Mouse (Mus musculus): ENCODE measurements around the gene Rusc2.

Rusc2 gene

GRCm38 (mm10) chr4:43381408-43382154, at the start of gene Rusc2:
Gene Rusc2 (plus strand): TSS chr4:43381979.
- peak; percentile 94 for DNase-seq

DNA sequence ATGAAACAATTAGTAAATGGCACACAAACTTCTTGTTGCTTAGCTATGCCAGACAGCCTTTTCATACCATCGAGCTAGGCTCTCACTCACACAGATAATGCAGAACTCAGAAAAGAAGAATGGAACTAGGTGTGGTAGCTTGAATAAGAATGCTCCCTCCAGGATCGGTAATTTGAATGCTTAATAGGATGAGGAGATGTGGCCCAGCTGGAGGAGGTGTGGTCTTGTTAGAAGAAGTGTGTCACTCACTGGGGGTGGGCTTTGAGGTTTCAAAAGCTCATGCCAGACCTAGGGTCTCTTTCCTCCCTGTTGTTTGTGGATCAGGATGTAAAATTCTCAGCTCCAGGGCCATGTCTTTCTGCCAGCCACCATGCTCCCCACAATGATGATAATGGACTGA, 47.0 kb upstream of the Rusc2 start:
- no peak for DNase-seq

GRCm38 (mm10) chr4:43336176-43336575, 45.6 kb upstream of the Rusc2 start:
- DNase-seq = no peak

- no peak for DNase-seq
Measured at GRCm38 (mm10) chr4:43340096-43340804, 41.5 kb upstream of the Rusc2 start.

- no peak for DNase-seq
Measured at GRCm38 (mm10) chr4:43341276-43341891, 40.4 kb upstream of the Rusc2 start.

- no peak for DNase-seq
Measured at GRCm38 (mm10) chr4:43342443-43342842, 39.3 kb upstream of the Rusc2 start.

DNA sequence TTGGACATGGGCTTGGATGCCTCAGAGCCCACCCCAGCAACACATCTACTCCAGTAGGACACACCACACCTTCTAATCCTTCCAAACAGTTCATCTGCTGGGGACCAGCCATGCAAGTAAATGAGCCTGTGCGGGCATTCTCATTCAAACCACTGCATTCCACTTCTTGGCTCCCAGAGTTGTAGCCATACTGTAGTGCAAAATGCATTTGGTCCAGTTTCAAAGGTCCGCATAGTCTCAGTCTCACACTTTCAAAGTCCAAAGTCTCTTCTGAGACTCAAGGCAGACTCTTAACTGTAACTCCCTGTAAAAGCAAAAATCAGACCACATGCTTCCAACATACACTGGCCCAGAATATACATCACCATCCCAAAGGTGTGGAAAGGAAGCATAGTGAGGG, 36.8 kb upstream of the Rusc2 start:
- DNase-seq = no peak

- DNase-seq = no peak
Measured at GRCm38 (mm10) chr4:43349206-43349605, 32.6 kb upstream of the Rusc2 start.

DNA sequence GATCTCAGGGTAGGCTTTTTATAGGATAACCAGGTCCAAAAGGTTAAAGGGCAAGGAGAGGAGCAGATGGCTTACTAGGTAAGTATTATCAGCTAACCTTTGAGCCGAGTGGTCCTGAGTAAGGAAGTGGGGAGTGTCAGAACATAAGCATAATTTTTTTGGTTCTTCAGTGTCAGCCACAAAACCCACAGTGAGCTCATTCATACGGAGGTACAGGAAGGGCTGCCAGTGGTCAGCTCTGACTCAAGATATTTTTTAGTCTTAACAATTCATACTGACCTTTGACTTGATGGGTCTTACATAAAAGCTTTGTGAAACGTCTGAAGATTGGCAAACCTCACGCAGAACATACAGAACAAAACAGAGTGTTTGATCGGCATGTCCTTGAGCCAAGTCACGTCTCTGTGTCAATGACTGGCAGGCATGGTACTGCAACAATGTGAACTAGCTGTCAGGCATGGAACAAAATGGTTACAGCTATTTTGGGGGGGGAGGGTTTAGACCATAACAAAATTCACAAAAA, 31.7 kb upstream of the Rusc2 start:
- no peak for DNase-seq

GRCm38 (mm10) chr4:43353662-43354061, 28.1 kb upstream of the Rusc2 start:
- DNase-seq = no peak

DNA sequence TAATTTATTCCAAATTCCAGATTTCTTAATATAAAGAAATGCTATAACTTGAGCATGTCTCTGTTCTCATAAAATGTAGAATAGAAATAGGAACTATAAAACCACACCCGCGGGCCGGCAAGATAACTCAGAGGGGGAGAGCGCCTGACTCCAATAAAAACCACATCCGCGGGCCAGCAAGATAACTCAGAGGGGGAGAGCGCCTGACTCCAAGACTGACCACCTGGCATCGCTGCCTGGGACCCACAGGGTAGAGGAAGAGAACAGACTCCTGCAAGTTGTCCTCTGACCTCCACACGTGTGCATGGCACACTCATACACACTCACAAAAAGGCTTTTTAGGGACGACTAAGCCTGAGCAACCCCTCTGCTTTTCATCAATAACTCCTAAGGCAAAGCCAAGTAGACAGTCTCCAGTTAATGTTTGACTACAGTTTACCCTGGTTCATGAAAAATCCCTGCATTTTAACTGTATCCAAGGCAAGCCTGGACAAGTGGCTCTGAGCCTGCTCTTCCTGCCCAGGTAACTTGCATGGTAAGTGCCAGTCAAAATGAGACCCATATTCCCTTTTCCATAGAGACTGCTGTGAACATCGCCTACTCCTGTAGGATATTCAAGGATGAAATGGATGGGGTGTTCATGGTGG, 16.7 kb upstream of the Rusc2 start:
- no peak for DNase-seq

GRCm38 (mm10) chr4:43367295-43367694, 14.5 kb upstream of the Rusc2 start:
- DNase-seq = no peak

GRCm38 (mm10) chr4:43367787-43368186, 14.0 kb upstream of the Rusc2 start:
- DNase-seq = no peak

DNA sequence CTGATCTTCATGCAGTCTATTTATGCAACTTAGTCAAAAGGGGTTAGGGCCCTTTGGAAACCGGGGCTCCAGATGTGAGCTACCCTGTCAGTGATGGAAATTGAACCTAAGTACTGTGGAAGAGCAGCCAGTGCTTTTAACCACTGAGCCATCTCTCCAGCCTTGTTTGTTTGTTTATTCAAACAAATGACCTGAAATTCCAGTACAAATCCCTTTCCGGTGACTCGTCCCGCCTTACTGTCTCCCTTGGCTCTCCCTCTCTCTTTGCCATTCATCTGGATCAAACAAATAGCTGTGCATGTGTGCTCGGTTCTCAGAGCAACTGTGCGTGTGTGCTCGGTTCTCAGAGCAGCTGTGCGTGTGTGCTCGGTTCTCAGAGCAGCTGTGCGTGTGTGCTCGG, 10.4 kb upstream of the Rusc2 start:
- no peak for DNase-seq

GRCm38 (mm10) chr4:43372155-43372554, 9.6 kb upstream of the Rusc2 start:
- no peak for DNase-seq

GRCm38 (mm10) chr4:43374266-43374665, 7.5 kb upstream of the Rusc2 start:
- no peak for DNase-seq

DNA sequence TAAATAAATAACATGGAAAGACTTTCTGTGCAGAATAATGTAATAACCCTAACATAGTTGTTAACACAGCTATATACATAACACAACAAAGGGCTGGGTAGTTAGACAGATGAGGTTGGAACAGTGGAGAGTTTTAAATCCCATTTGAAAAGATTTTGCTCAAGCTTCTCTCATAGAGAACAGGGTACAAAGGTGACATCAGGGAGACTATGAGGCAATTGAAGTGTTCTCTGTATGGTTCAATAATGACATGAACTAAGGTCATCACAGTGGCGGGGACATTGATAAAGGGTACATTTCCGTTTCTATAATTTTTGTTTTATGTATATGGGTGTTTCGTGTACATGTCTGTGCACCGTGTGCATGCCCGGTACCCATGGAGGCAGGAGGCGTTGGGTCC, 2.2 kb upstream of the Rusc2 start:
- no peak for DNase-seq

DNA sequence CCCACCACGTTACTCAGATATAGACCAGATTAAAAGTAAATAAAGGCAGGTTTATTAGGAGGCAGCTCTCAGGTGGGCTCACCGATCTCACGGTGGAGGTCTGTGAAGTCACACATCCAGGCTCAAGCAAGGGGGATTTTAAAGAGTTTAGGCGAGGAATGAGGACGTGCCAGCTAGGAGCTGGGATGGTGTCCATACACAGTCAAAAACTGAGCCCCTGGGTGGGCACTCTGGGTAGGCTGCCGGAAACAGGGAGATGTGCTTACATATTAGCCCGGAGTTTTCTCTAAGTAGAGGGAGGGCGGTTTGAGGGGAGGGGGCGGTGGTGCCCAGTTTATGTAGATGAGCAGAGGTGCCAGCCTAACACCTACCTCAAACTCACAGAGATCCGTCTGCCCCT, 828 bp upstream of the Rusc2 start:
- DNase-seq = no peak

- no peak for DNase-seq
Measured at GRCm38 (mm10) chr4:43382155-43383020, 609 bp downstream of the Rusc2 start.

GRCm38 (mm10) chr4:43383246-43384082, 1.7 kb downstream of the Rusc2 start:
- DNase-seq = no peak

- DNase-seq = no peak
Measured at GRCm38 (mm10) chr4:43384083-43384460, 2.3 kb downstream of the Rusc2 start.
